Mouse (Mus musculus) 416B (cell line): ENCODE measurements at regions not wholly inside any gene's neighbourhood (a gene's known extent, or its start where the extent isn't known, plus 50 kb on each side); places are given as distances from the start of the nearest gene placed in this dataset.

Experiments used
- DNase-seq: peaks from one replicate; pipeline ENCODE4 v3.0.0; 2011; ENCODE audit warnings: low read depth

- no peak for DNase-seq
Observed at GRCm38 (mm10) chr12:35863141-35863540, 62.3 kb upstream of the Agr3 start.

- no peak for DNase-seq
Observed at GRCm38 (mm10) chr12:35853159-35853558, 72.3 kb upstream of the Agr3 start.

- no peak for DNase-seq
Observed at GRCm38 (mm10) chr12:35846905-35847610, 78.4 kb upstream of the Agr3 start.

- DNase-seq, result no peak
Observed at GRCm38 (mm10) chr12:35836946-35837345, 88.5 kb upstream of the Agr3 start.

GRCm38 (mm10) chr12:35833285-35833684 lies 92.1 kb upstream of the Agr3 start:
- peak; percentile 70 for DNase-seq

GRCm38 (mm10) chr12:35831922-35832512 lies 93.4 kb upstream of the Agr3 start:
- DNase-seq, result no peak

GRCm38 (mm10) chr12:35831268-35831667 lies 94.2 kb upstream of the Agr3 start:
- peak; percentile 79 for DNase-seq

- peak; percentile 46 for DNase-seq
Observed at GRCm38 (mm10) chr12:35827797-35828196, 97.6 kb upstream of the Agr3 start.

GRCm38 (mm10) chr12:35826990-35827389 lies 98.4 kb upstream of the Agr3 start:
- peak; percentile 7 for DNase-seq

GRCm38 (mm10) chr12:35824587-35824987 lies 100.8 kb upstream of the Agr3 start:
- no peak for DNase-seq

GRCm38 (mm10) chr12:35799261-35799660 lies 126.2 kb upstream of the Agr3 start:
- peak; percentile 59 for DNase-seq

GRCm38 (mm10) chr12:35775396-35775795 lies 150.0 kb upstream of the Agr3 start:
- no peak for DNase-seq

- DNase-seq, result no peak
Observed at GRCm38 (mm10) chr12:35770387-35771024, 154.9 kb upstream of the Agr3 start.

GRCm38 (mm10) chr12:35758916-35759315 lies 166.5 kb upstream of the Agr3 start:
- DNase-seq, result no peak

- DNase-seq, result peak; percentile 51
Observed at GRCm38 (mm10) chr12:35755159-35755558, 170.3 kb upstream of the Agr3 start.

GRCm38 (mm10) chr12:35747997-35748396 lies 177.4 kb upstream of the Agr3 start:
- DNase-seq, result no peak

GRCm38 (mm10) chr12:35746691-35747299 lies 178.6 kb upstream of the Agr3 start:
- DNase-seq, result no peak

- DNase-seq, result no peak
Observed at GRCm38 (mm10) chr12:35742729-35743128, 182.7 kb upstream of the Agr3 start.

GRCm38 (mm10) chr12:35736427-35736826 lies 189.0 kb upstream of the Agr3 start:
- peak; percentile 25 for DNase-seq

GRCm38 (mm10) chr12:35735002-35735401 lies 190.4 kb upstream of the Agr3 start:
- DNase-seq, result no peak

- DNase-seq, result no peak
Observed at GRCm38 (mm10) chr12:35734371-35734770, 191.0 kb upstream of the Agr3 start.

- no peak for DNase-seq
Observed at GRCm38 (mm10) chr12:35733580-35733979, 191.8 kb upstream of the Agr3 start.

- DNase-seq, result no peak
Observed at GRCm38 (mm10) chr12:35725910-35726309, 191.1 kb upstream of the Ahr start.
